Mouse (Mus musculus) G1E-ER4 (cell line): ENCODE measurements at regions not wholly inside any gene's neighbourhood (a gene's known extent, or its start where the extent isn't known, plus 50 kb on each side); places are given as distances from the start of the nearest gene placed in this dataset.
A peak's percentile ranks its signal among the peaks of the same experiment; 100 is the strongest.

ENCODE experiments used
- GATA1 ChIP-seq: IDR thresholded peaks from one replicate; pipeline ENCODE4 v1.8.0; 2012; ENCODE audit warnings: low read length, inconsistent platforms

- no peak for TF ChIP-seq GATA1
Measured at GRCm38 (mm10) chr2:133443024-133443423, 108.9 kb upstream of the Bmp2 start.

- no peak for TF ChIP-seq GATA1
Measured at GRCm38 (mm10) chr2:133443490-133443889, 108.5 kb upstream of the Bmp2 start.

GRCm38 (mm10) chr2:133452947-133453346 lies 99.0 kb upstream of the Bmp2 start:
- no peak for TF ChIP-seq GATA1

GRCm38 (mm10) chr2:133455484-133456170 lies 96.3 kb upstream of the Bmp2 start:
- TF ChIP-seq GATA1: no peak

- TF ChIP-seq GATA1: no peak
Measured at GRCm38 (mm10) chr2:133456785-133457184, 95.2 kb upstream of the Bmp2 start.

GRCm38 (mm10) chr2:133458735-133459134 lies 93.2 kb upstream of the Bmp2 start:
- TF ChIP-seq GATA1: no peak

- no peak for TF ChIP-seq GATA1
Measured at GRCm38 (mm10) chr2:133460814-133461213, 91.1 kb upstream of the Bmp2 start.

GRCm38 (mm10) chr2:133462378-133462777 lies 89.6 kb upstream of the Bmp2 start:
- TF ChIP-seq GATA1: no peak

GRCm38 (mm10) chr2:133467170-133468168 lies 84.5 kb upstream of the Bmp2 start:
- TF ChIP-seq GATA1: no peak

- no peak for TF ChIP-seq GATA1
Measured at GRCm38 (mm10) chr2:133472966-133473744, 78.8 kb upstream of the Bmp2 start.

- TF ChIP-seq GATA1: peak; percentile 21
Measured at GRCm38 (mm10) chr2:133474174-133474573, 77.8 kb upstream of the Bmp2 start.

GRCm38 (mm10) chr2:133480870-133481269 lies 71.1 kb upstream of the Bmp2 start:
- TF ChIP-seq GATA1: no peak

GRCm38 (mm10) chr2:133481305-133481704 lies 70.7 kb upstream of the Bmp2 start:
- TF ChIP-seq GATA1: no peak

- no peak for TF ChIP-seq GATA1
Measured at GRCm38 (mm10) chr2:133481785-133482184, 70.2 kb upstream of the Bmp2 start.

- no peak for TF ChIP-seq GATA1
Measured at GRCm38 (mm10) chr2:133495443-133495842, 56.5 kb upstream of the Bmp2 start.

GRCm38 (mm10) chr2:133496389-133496788 lies 55.6 kb upstream of the Bmp2 start:
- no peak for TF ChIP-seq GATA1
